Mouse (Mus musculus) kidney, adult 2 months (tissue): Measurements from ENCODE around the gene Crocc2.

ENCODE experiments used
- CTCF ChIP-seq: fragments of 200-500 bp; conservative IDR thresholded peaks from 2 replicates; pipeline ENCODE4 v1.5.1; 2011; ENCODE audit warnings: low read depth, mild to moderate bottlenecking, control low read depth, low read length, moderate library complexity, mixed read lengths; ENCODE audit not compliant: insufficient read depth, insufficient read length
- POLR2A ChIP-seq: fragments of 200-500 bp; IDR thresholded peaks from one replicate; pipeline ENCODE4 v1.6.1; 2011; ENCODE audit warnings: low read depth, low read length, control low read depth

- TF ChIP-seq CTCF = no peak
- TF ChIP-seq POLR2A = no peak
Observed at GRCm38 (mm10) chr1:93142871-93143270, 25.7 kb upstream of the Crocc2 start.
